ENCODE assay signal across 25 mouse cellular contexts in the genomic region with DNA sequence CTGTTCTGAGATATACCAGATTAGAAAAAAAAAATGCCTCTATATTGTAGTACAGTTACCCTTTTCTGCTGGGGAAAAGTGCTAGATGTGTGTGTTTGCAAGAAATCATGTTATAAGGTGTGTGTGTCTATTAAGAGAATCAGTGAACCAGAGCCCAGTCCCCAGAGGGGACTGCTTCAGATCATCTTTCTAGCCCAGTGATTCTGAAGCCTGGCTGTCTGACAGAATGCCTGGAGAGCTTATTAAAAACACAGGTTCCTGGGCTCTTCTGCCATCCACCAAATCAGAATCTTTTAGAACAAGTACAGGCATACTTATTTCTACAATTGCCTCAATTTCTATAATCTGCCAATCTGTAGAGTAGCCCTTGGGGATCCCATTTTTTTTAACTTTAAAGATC.
"Had no signal": no experiment of that assay in that cellular context is flagged by ENCODE, and none has a peak within 500 bp of the region (broad histone marks: within the 10 kb centered on the region; RNA-seq: fewer than 3 reads in every experiment).

No protein-coding gene starts in this region.

- H3K4me3 ChIP-seq: layer of hippocampus, adult 2 months; limb, embryonic 12.5 days; limb, embryonic 15.5 days; lung, embryonic 15.5 days; megakaryocyte, embryonic 14.5 days; midbrain, embryonic 10.5 days; myocyte; neural tube, embryonic 13.5 days had no signal

- H3K27me3 ChIP-seq: limb, embryonic 12.5 days; limb, embryonic 15.5 days; lung, embryonic 15.5 days; megakaryocyte, embryonic 14.5 days; neural tube, embryonic 13.5 days had no signal

- H3K27ac ChIP-seq: kidney, postnatal 0 days; layer of hippocampus, adult 2 months; limb, embryonic 12.5 days; limb, embryonic 15.5 days; liver, embryonic 14.5 days; lung, embryonic 15.5 days; midbrain, embryonic 10.5 days; neural tube, embryonic 13.5 days; stomach, postnatal 0 days had no signal

- H3K36me3 ChIP-seq: limb, embryonic 12.5 days; limb, embryonic 15.5 days; lung, embryonic 15.5 days; midbrain, embryonic 10.5 days; neural tube, embryonic 13.5 days had no signal

- H3K4me1 ChIP-seq: limb, embryonic 12.5 days; limb, embryonic 15.5 days; lung, embryonic 15.5 days; megakaryocyte, embryonic 14.5 days had no signal

- H3K4me2 ChIP-seq: limb, embryonic 12.5 days; limb, embryonic 15.5 days; liver, embryonic 11.5 days; lung, embryonic 15.5 days; neural tube, embryonic 13.5 days had no signal

- DNase-seq: kidney, adult 2 months; kidney, postnatal 25 days; layer of hippocampus, adult 9-11 months; liver, postnatal 0 days; lung, postnatal 10 days; lung, postnatal 36 days; right cerebral cortex, adult 18-20 months; right cerebral cortex, postnatal 14 days; right cerebral cortex, postnatal 4 days; thymus, adult 2 months; thymus, postnatal 14 days; thymus, postnatal 4 days had no signal

- H3K9ac ChIP-seq: limb, embryonic 12.5 days; limb, embryonic 15.5 days; liver, embryonic 14.5 days; liver, postnatal 0 days; lung, embryonic 15.5 days; neural tube, embryonic 13.5 days had no signal

- H3K9me3 ChIP-seq: limb, embryonic 12.5 days; limb, embryonic 15.5 days; lung, embryonic 15.5 days; megakaryocyte, embryonic 14.5 days; midbrain, embryonic 10.5 days; neural tube, embryonic 13.5 days had no signal

- ATAC-seq: intestine, postnatal 0 days; liver, postnatal 0 days had no signal
